Mouse (Mus musculus): ENCODE data around the gene Ubac1. TPM values are rescaled to one million over a fixed set of nuclear protein-coding genes. Genes with fewer than 3 reads are reported as not detected.

Gene Ubac1
- polyA plus RNA-seq, 1 experiment from 2014 or later = 107 TPM

DNA sequence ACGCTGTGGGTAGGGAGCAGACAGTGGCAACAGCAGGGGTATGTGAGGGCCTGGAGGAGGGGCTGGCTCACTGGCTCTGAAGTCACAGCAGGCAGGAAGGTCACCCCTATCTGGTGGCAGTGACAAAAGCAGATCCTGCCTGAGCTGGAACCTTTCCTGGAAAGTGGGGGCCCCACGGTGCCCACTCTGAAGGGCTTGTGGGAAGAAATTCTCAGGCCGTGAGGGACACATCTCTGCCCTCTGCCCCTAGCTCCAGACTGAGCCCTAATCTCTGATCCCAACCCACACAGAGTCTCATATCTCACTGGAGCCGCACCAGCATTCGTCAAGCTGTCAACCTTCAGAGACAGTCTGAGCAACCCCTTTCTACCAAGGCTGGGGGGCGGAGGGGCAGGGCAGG is 15.8 kb upstream of the Ubac1 start:
- DNase-seq (ENCODE audit: low spot score) = no peak
- 80% methylated on average over 6 of the region's 6 CpGs for WGBS
- no peak overlapping the region for H3K9ac ChIP-seq (ENCODE audit: low read length)
- no peaks in the 10 kb centered on the region for H3K36me3 ChIP-seq (ENCODE audit: control insufficient read depth, insufficient read depth, low read length)
- no peak overlapping the region for H3K4me2 ChIP-seq (ENCODE audit: low read length)
- no peak overlapping the region for H3K27ac ChIP-seq (ENCODE audit: low read depth, low read length)
- H3K27me3 ChIP-seq (replicated peaks; ENCODE audit: control insufficient read depth, insufficient read depth, low read length) = no peaks in the 10 kb centered on the region
- H3K4me3 ChIP-seq (ENCODE audit: low read depth, low read length) = no peak overlapping the region
- no peak for ATAC-seq
- H3K4me1 ChIP-seq (ENCODE audit: control insufficient read depth, insufficient read depth, low read length) = no peaks in the 10 kb centered on the region
- H3K9me3 ChIP-seq (replicated peaks; ENCODE audit: control insufficient read depth, low read length) = no peaks in the 10 kb centered on the region

DNA sequence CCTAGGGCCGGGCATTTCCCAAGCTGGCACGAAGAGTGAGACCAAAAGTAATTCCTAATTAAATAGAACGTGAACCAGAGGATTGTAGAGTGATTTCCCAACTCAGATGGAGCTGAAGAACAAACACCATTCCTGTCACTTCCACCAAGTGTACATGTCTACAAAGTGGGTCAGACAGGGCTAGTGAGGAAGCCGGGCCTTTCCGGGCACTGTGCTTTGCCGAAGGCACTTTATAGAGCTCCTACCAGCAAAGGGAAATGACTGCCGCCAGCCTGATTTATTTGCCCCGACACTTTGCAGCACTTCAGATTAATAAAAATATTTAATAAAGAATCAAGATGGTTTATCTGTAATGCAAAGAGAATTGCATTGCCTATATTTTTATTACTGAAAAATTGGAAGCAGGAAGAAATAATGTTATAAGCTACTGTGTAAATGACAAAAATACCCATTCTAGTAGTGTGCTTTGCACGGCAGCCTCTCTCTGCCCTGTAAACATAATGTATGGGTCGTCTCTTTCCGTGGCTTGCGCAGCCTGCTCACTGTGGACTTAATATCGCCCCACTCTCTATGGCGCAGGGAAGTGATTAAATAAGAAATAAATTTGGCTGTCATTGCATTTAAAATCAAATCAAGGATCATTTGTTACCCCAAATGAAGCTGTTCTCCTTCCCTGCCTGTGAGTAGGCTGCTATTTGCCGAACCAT is 12.9 kb upstream of the Ubac1 start:
- Histone ChIP-seq H3K4me1 (ENCODE audit: control insufficient read depth, insufficient read depth, low read length) (no peaks in the 10 kb centered on the region), H3K27ac (ENCODE audit: low read depth, low read length) (no peak overlapping the region), H3K36me3 (ENCODE audit: control insufficient read depth, insufficient read depth, low read length) (no peaks in the 10 kb centered on the region), H3K9me3 (replicated peaks; ENCODE audit: control insufficient read depth, low read length) (no peaks in the 10 kb centered on the region), H3K27me3 (replicated peaks; ENCODE audit: control insufficient read depth, insufficient read depth, low read length) (no peaks in the 10 kb centered on the region), H3K4me3 (ENCODE audit: low read depth, low read length) (no peak overlapping the region), H3K4me2 (ENCODE audit: low read length) (no peak overlapping the region), H3K9ac (ENCODE audit: low read length) (no peak overlapping the region)
- no peak for DNase-seq (ENCODE audit: low spot score)
- no peak for ATAC-seq
- 87% methylated on average over 15 of the region's 15 CpGs for WGBS

- no peak overlapping the region for H3K4me2 ChIP-seq (ENCODE audit: low read length)
- no peaks in the 10 kb centered on the region for H3K9me3 ChIP-seq (replicated peaks; ENCODE audit: control insufficient read depth, low read length)
- ATAC-seq (no peak), DNase-seq (ENCODE audit: low spot score) (no peak)
- H3K36me3 ChIP-seq (ENCODE audit: control insufficient read depth, insufficient read depth, low read length) = no peaks in the 10 kb centered on the region
- no peak overlapping the region for H3K4me3 ChIP-seq (ENCODE audit: low read depth, low read length)
- H3K4me1 ChIP-seq (ENCODE audit: control insufficient read depth, insufficient read depth, low read length) = no peaks in the 10 kb centered on the region
- no peak overlapping the region for H3K27ac ChIP-seq (ENCODE audit: low read depth, low read length)
- no peaks in the 10 kb centered on the region for H3K27me3 ChIP-seq (replicated peaks; ENCODE audit: control insufficient read depth, insufficient read depth, low read length)
- H3K9ac ChIP-seq (ENCODE audit: low read length) = no peak overlapping the region
- 45% methylated on average over 3 of the region's 3 CpGs for WGBS
These were observed 8.7 kb upstream of the Ubac1 start for GRCm38 (mm10) chr2:26030288-26030687.

DNA sequence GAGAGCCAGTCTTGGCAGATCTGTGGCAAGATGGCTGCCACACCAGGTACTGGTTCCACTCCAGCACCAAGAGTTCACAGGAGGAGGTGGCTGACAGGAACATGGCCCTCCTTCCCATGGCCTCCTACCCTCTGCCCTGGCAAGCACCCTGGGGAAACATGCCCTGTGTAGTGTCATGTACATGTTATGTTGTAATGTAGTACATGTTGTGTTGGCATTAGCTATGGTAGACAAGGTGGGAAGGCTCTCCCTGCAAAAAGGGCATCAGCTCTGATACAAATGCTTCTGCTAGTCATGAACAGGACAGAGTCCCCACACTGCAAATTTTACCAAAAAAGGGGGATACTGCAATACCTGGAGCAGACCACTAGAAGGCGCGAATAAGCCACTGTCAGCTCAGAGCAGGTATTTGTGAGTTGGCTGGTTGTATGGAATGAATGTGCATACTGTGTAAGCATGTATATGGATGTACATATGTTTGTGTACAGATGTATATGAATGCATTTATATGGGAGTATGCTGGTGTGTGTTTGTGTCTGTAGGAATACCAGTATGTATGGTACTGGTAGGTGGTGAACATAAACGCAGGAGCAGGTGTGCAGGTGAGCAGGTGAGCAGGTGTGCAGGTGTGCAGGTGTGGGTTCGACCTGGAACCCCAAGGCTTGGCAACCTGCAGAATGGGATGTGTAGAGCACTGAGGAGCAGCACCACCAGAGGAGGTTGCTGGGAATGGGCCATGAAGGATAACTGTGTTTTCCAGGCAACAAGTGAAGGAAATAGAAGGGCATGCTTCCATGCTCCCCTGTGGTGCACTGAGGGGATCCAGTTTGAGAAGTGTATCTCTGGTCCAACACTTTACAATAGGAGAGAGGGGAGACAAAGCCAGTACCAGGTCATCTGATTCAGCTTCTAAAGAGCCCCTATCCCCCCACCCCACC is 2.9 kb upstream of the Ubac1 start:
- Histone ChIP-seq H3K9ac (ENCODE audit: low read length) (no peak overlapping the region), H3K4me1 (ENCODE audit: control insufficient read depth, insufficient read depth, low read length) (0 out of 2 replicates have a peak, but pooled peaks cover 8% of the 10 kb centered on the region), H3K4me3 (ENCODE audit: low read depth, low read length) (no peak overlapping the region), H3K4me2 (ENCODE audit: low read length) (no peak overlapping the region), H3K9me3 (replicated peaks; ENCODE audit: control insufficient read depth, low read length) (no peaks in the 10 kb centered on the region), H3K36me3 (ENCODE audit: control insufficient read depth, insufficient read depth, low read length) (no peaks in the 10 kb centered on the region), H3K27ac (ENCODE audit: low read depth, low read length) (no peak overlapping the region), H3K27me3 (replicated peaks; ENCODE audit: control insufficient read depth, insufficient read depth, low read length) (no peaks in the 10 kb centered on the region)
- DNase-seq (ENCODE audit: low spot score) (peak; percentile 69), ATAC-seq (no peak)
- 32% methylated on average over 4 of the region's 4 CpGs for whole genome bisulfite sequencing

GRCm38 (mm10) chr2:26022626-26023025 is 1.1 kb upstream of the Ubac1 start:
- ATAC-seq = no peak
- H3K9me3 ChIP-seq (replicated peaks; ENCODE audit: control insufficient read depth, low read length) = no peaks in the 10 kb centered on the region

GRCm38 (mm10) chr2:26022258-26022565 is 665 bp upstream of the Ubac1 start:
- peak overlapping the region; percentile 42 for H3K4me2 ChIP-seq (ENCODE audit: low read length)
- DNase-seq (ENCODE audit: low spot score) (no peak), ATAC-seq (no peak; the same call in 1 of the 2 replicates)
- H3K4me1 ChIP-seq (ENCODE audit: control insufficient read depth, insufficient read depth, low read length) = 0 out of 2 replicates have a peak, but pooled peaks cover 8% of the 10 kb centered on the region
- no peaks in the 10 kb centered on the region for H3K9me3 ChIP-seq (replicated peaks; ENCODE audit: control insufficient read depth, low read length)
- H3K4me3 ChIP-seq (ENCODE audit: low read depth, low read length) = no peak overlapping the region
- WGBS = 85% methylated on average over 8 of the region's 8 CpGs
- no peaks in the 10 kb centered on the region for H3K27me3 ChIP-seq (replicated peaks; ENCODE audit: control insufficient read depth, insufficient read depth, low read length)
- no peak overlapping the region for H3K27ac ChIP-seq (ENCODE audit: low read depth, low read length)
- H3K9ac ChIP-seq (ENCODE audit: low read length) = no peak overlapping the region
- no peaks in the 10 kb centered on the region for H3K36me3 ChIP-seq (ENCODE audit: control insufficient read depth, insufficient read depth, low read length)

More at GRCm38 (mm10) chr2:26022626-26023025, 1.1 kb upstream of the Ubac1 start:
- H3K27ac ChIP-seq (ENCODE audit: low read depth, low read length) = no peak overlapping the region
- no peaks in the 10 kb centered on the region for H3K27me3 ChIP-seq (replicated peaks; ENCODE audit: control insufficient read depth, insufficient read depth, low read length)
- H3K4me3 ChIP-seq (ENCODE audit: low read depth, low read length) = no peak overlapping the region
- H3K4me1 ChIP-seq (ENCODE audit: control insufficient read depth, insufficient read depth, low read length) = 0 out of 2 replicates have a peak, but pooled peaks cover 8% of the 10 kb centered on the region
- no peak overlapping the region for H3K9ac ChIP-seq (ENCODE audit: low read length)
- 88% methylated on average over 1 of the region's 1 CpGs for WGBS
- no peak overlapping the region for H3K4me2 ChIP-seq (ENCODE audit: low read length)
- no peaks in the 10 kb centered on the region for H3K36me3 ChIP-seq (ENCODE audit: control insufficient read depth, insufficient read depth, low read length)
- no peak for DNase-seq (ENCODE audit: low spot score)

DNA sequence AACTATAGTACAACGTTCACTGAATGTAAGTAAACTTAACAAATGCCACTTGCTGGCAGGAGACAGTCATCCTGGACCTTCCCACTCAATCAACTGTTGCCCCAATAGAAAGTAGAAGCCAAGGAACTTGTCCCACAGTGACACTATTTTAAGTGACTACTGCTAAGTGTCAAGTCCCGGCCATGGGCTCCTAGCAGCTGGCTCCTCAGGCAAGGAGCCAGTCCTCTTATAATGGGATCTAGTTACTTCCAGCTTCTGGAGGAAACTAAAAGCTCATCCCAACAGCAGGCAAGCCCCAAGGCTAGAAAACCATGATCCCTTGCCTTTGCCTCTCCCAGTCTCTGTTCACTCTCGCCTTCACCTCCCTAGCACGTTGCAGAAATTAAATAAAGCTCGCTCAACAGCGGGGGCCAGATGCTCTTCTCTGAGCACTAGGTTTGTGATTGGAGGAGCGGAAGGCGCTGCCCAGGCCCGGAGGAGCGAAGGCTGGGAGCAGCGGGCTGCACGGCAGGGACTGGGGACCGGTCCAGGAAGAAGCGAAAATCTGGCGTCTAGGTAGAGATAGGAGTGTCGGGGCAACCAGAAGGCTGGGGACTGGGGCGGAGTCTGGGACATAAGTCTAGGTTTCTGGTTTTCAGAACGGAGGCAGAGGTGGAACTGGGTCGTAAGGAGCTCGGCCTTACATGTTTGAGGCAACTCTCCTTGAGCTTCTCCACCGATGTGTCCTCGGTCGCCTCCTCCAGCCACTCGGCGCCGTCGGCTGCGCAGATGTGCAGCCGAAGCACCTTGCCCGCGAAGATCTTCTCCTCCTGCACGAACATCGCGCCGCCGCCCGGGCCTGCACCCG is 610 bp downstream of the Ubac1 start:
- peak overlapping the region; percentile 75 for H3K9ac ChIP-seq (ENCODE audit: low read length)
- H3K36me3 ChIP-seq (ENCODE audit: control insufficient read depth, insufficient read depth, low read length) = peaks cover 4% of the 10 kb centered on the region
- DNase-seq (ENCODE audit: low spot score) (peak; percentile 9), ATAC-seq (peak; percentile 36)
- H3K4me3 ChIP-seq (ENCODE audit: low read depth, low read length) = peak overlapping the region; percentile 86
- H3K4me2 ChIP-seq (ENCODE audit: low read length) = peak overlapping the region; percentile 97
- H3K27me3 ChIP-seq (replicated peaks; ENCODE audit: control insufficient read depth, insufficient read depth, low read length) = no peaks in the 10 kb centered on the region
- H3K4me1 ChIP-seq (ENCODE audit: control insufficient read depth, insufficient read depth, low read length) = 0 out of 2 replicates have a peak, but pooled peaks cover 8% of the 10 kb centered on the region
- peak overlapping the region; percentile 78; the same call in 1 of the 2 replicates for H3K27ac ChIP-seq (ENCODE audit: low read depth, low read length)
- 2% methylated on average over 37 of the region's 38 CpGs for WGBS
- H3K9me3 ChIP-seq (replicated peaks; ENCODE audit: control insufficient read depth, low read length) = no peaks in the 10 kb centered on the region

DNA sequence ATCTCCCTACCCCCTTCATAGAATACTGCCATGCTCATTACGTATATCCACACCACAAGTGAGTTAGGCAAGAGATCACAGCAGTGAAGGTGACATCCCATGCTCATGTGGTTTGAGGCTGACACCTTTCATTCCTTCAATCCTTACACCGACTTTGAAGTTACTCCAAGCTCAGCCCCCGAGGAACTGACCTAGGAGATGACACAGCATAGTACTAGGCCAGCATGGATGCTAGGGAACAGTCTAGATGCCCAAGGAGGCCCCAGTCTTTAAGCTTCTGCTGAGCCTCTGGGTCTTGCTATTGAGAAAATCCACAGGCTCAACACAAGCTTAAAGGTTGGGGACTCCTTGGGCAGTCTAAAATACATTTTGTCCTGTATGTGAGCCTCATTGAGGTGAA is 1.6 kb downstream of the Ubac1 start:
- 88% methylated on average over 3 of the region's 3 CpGs for WGBS
- Histone ChIP-seq H3K9me3 (replicated peaks; ENCODE audit: control insufficient read depth, low read length) (no peaks in the 10 kb centered on the region), H3K27me3 (replicated peaks; ENCODE audit: control insufficient read depth, insufficient read depth, low read length) (no peaks in the 10 kb centered on the region), H3K9ac (ENCODE audit: low read length) (no peak overlapping the region), H3K27ac (ENCODE audit: low read depth, low read length) (no peak overlapping the region), H3K4me2 (ENCODE audit: low read length) (no peak overlapping the region), H3K4me1 (ENCODE audit: control insufficient read depth, insufficient read depth, low read length) (0 out of 2 replicates have a peak, but pooled peaks cover 8% of the 10 kb centered on the region), H3K4me3 (ENCODE audit: low read depth, low read length) (no peak overlapping the region), H3K36me3 (ENCODE audit: control insufficient read depth, insufficient read depth, low read length) (peaks cover 12% of the 10 kb centered on the region)
- DNase-seq (ENCODE audit: low spot score) = no peak
- ATAC-seq = no peak

Data from forebrain, embryonic 14.5 days (tissue).